Mouse (Mus musculus): ENCODE results near the gene Zfp410. TPM values are rescaled to one million over a fixed set of nuclear protein-coding genes. Genes with fewer than 3 reads are reported as not detected.

Gene Zfp410
- polyA plus RNA-seq, 1 experiment from 2014 or later = 64.7 TPM

DNA sequence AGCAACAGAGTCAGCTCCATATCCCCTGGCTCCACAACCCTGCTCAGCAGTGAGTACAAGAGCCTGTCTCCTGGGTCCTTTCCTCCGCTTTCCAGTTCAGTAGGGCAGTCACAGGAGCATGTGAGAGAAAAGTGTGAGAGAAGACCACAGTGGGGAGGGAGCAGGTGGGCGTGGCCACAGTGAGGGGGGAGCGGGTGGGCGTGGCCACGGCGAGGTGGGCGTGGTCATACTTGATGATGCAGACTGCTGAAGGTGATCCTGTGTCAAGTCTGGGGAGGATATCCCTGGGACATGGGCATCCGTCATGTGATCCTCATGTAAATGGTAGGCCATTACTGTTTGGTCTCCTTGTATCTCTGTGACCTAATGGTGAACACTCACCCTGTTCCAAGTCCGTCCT lies 50.3 kb downstream of the Zfp410 start:
- Histone ChIP-seq H3K9me3 (ENCODE audit: control insufficient read depth, low read length) (no peaks in the 10 kb centered on the region), H3K27ac (replicated peaks; ENCODE audit: low read depth, low read length) (no peak overlapping the region), H3K36me3 (ENCODE audit: control insufficient read depth, insufficient read depth, low read length) (peaks cover 51% of the 10 kb centered on the region), H3K27me3 (replicated peaks; ENCODE audit: control insufficient read depth, insufficient read depth, low read length) (no peaks in the 10 kb centered on the region), H3K9ac (ENCODE audit: low read depth, low read length) (no peak overlapping the region), H3K4me2 (ENCODE audit: low read depth, low read length) (no peak overlapping the region), H3K4me1 (ENCODE audit: control insufficient read depth, insufficient read depth, low read length) (peaks cover 7% of the 10 kb centered on the region), H3K4me3 (ENCODE audit: low read depth, low read length) (no peak overlapping the region)
- ATAC-seq (ENCODE audit: low read depth) = no peak
- no peak for DNase-seq (ENCODE audit: low spot score)
- WGBS = 66% methylated on average over 9 of the region's 9 CpGs

GRCm38 (mm10) chr12:84371647-84372046 lies 55.0 kb downstream of the Zfp410 start:
- no peaks in the 10 kb centered on the region for H3K4me1 ChIP-seq (ENCODE audit: control insufficient read depth, insufficient read depth, low read length)
- no peak for DNase-seq (ENCODE audit: low spot score)
- H3K36me3 ChIP-seq (ENCODE audit: control insufficient read depth, insufficient read depth, low read length) = peaks cover 83% of the 10 kb centered on the region
- ATAC-seq (ENCODE audit: low read depth) = no peak
- no peak overlapping the region for H3K9ac ChIP-seq (ENCODE audit: low read depth, low read length)
- H3K9me3 ChIP-seq (ENCODE audit: control insufficient read depth, low read length) = no peaks in the 10 kb centered on the region
- H3K27me3 ChIP-seq (replicated peaks; ENCODE audit: control insufficient read depth, insufficient read depth, low read length) = no peaks in the 10 kb centered on the region
- no peak overlapping the region for H3K27ac ChIP-seq (replicated peaks; ENCODE audit: low read depth, low read length)
- no peak overlapping the region for H3K4me3 ChIP-seq (ENCODE audit: low read depth, low read length)
- H3K4me2 ChIP-seq (ENCODE audit: low read depth, low read length) = no peak overlapping the region
- 95% methylated on average over 5 of the region's 5 CpGs for WGBS

DNA sequence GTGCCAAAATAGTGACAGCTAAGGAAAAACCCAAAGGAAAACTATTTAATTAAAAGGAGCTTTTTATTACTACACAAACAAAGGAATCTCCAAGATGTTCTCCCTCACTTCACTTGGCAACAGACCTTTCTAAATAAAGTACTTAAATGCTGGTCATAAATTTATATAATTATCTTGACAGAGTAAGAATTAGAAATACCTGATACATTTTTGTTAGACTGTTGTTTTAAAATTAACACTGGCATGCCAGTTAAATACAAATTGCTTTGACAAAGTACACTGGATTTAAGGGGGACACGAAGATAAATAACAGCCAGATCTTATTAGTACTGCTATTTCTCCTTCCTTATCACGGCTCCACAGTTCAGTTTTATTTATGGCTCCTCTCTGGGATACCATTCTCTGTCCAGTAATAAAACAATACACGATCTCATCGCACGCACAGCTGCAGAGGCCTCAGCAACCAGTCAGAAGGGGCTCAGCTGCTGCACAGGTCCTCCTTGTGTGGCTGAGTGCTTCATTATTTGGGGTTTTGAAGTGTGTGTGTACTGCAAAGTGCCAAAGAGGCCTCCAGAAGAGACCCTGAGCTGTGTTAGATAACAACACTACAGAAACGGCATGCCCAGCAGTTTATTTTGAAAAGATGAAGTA lies 57.3 kb downstream of the Zfp410 start:
- H3K9me3 ChIP-seq (ENCODE audit: control insufficient read depth, low read length) = no peaks in the 10 kb centered on the region
- WGBS = 83% methylated on average over 6 of the region's 6 CpGs
- H3K27me3 ChIP-seq (replicated peaks; ENCODE audit: control insufficient read depth, insufficient read depth, low read length) = no peaks in the 10 kb centered on the region
- no peak overlapping the region for H3K4me2 ChIP-seq (ENCODE audit: low read depth, low read length)
- peaks cover 67% of the 10 kb centered on the region for H3K36me3 ChIP-seq (ENCODE audit: control insufficient read depth, insufficient read depth, low read length)
- no peaks in the 10 kb centered on the region for H3K4me1 ChIP-seq (ENCODE audit: control insufficient read depth, insufficient read depth, low read length)
- ATAC-seq (ENCODE audit: low read depth) = no peak
- no peak overlapping the region for H3K27ac ChIP-seq (replicated peaks; ENCODE audit: low read depth, low read length)
- H3K9ac ChIP-seq (ENCODE audit: low read depth, low read length) = no peak overlapping the region
- no peak overlapping the region for H3K4me3 ChIP-seq (ENCODE audit: low read depth, low read length)
- no peak for DNase-seq (ENCODE audit: low spot score)

DNA sequence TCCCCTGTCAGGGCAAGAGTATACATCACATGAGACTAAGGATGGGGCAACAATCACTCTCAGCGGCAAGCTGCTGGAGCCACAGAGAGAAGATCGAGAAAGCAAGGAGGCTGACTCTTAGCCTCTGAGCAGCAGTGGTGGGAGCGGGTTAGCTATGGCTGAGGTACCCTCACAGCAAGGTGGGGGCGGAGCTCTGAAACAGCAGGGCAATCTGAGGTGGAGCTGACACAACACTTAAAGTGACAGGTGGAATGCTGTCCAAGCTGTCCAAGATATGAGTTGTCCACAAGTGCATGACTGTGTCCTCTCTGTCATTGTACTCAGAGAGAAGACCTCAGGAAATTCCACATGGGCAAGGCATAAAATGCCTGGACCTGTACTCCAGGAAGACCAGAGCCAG lies 65.7 kb downstream of the Zfp410 start:
- ATAC-seq (ENCODE audit: low read depth) (no peak), DNase-seq (ENCODE audit: low spot score) (no peak)
- no peak overlapping the region for H3K4me3 ChIP-seq (ENCODE audit: low read depth, low read length)
- H3K4me1 ChIP-seq (ENCODE audit: control insufficient read depth, insufficient read depth, low read length) = no peaks in the 10 kb centered on the region
- no peak overlapping the region for H3K4me2 ChIP-seq (ENCODE audit: low read depth, low read length)
- WGBS = 83% methylated on average over 4 of the region's 4 CpGs
- H3K27me3 ChIP-seq (replicated peaks; ENCODE audit: control insufficient read depth, insufficient read depth, low read length) = no peaks in the 10 kb centered on the region
- no peak overlapping the region for H3K9ac ChIP-seq (ENCODE audit: low read depth, low read length)
- peaks cover 16% of the 10 kb centered on the region for H3K36me3 ChIP-seq (ENCODE audit: control insufficient read depth, insufficient read depth, low read length)
- H3K27ac ChIP-seq (replicated peaks; ENCODE audit: low read depth, low read length) = no peak overlapping the region
- no peaks in the 10 kb centered on the region for H3K9me3 ChIP-seq (ENCODE audit: control insufficient read depth, low read length)

GRCm38 (mm10) chr12:84384644-84385081 lies 68.0 kb downstream of the Zfp410 start:
- Histone ChIP-seq H3K27ac (replicated peaks; ENCODE audit: low read depth, low read length) (no peak overlapping the region), H3K27me3 (replicated peaks; ENCODE audit: control insufficient read depth, insufficient read depth, low read length) (no peaks in the 10 kb centered on the region), H3K4me1 (ENCODE audit: control insufficient read depth, insufficient read depth, low read length) (no peaks in the 10 kb centered on the region), H3K9ac (ENCODE audit: low read depth, low read length) (no peak overlapping the region), H3K4me3 (ENCODE audit: low read depth, low read length) (no peak overlapping the region), H3K36me3 (ENCODE audit: control insufficient read depth, insufficient read depth, low read length) (peaks cover 15% of the 10 kb centered on the region), H3K9me3 (ENCODE audit: control insufficient read depth, low read length) (no peaks in the 10 kb centered on the region), H3K4me2 (ENCODE audit: low read depth, low read length) (no peak overlapping the region)
- DNase-seq (ENCODE audit: low spot score) (peak; percentile 30), ATAC-seq (ENCODE audit: low read depth) (no peak)
- WGBS = 81% methylated on average over 5 of the region's 5 CpGs

GRCm38 (mm10) chr12:84385408-84385807 lies 68.8 kb downstream of the Zfp410 start:
- Histone ChIP-seq H3K4me2 (ENCODE audit: low read depth, low read length) (no peak overlapping the region), H3K36me3 (ENCODE audit: control insufficient read depth, insufficient read depth, low read length) (peaks cover 15% of the 10 kb centered on the region), H3K9me3 (ENCODE audit: control insufficient read depth, low read length) (no peaks in the 10 kb centered on the region), H3K27me3 (replicated peaks; ENCODE audit: control insufficient read depth, insufficient read depth, low read length) (no peaks in the 10 kb centered on the region), H3K4me3 (ENCODE audit: low read depth, low read length) (no peak overlapping the region), H3K27ac (replicated peaks; ENCODE audit: low read depth, low read length) (no peak overlapping the region), H3K9ac (ENCODE audit: low read depth, low read length) (no peak overlapping the region), H3K4me1 (ENCODE audit: control insufficient read depth, insufficient read depth, low read length) (no peaks in the 10 kb centered on the region)
- WGBS = 88% methylated on average over 4 of the region's 4 CpGs
- no peak for DNase-seq (ENCODE audit: low spot score)
- ATAC-seq (ENCODE audit: low read depth) = no peak

- no peaks in the 10 kb centered on the region for H3K27me3 ChIP-seq (replicated peaks; ENCODE audit: control insufficient read depth, insufficient read depth, low read length)
- H3K27ac ChIP-seq (replicated peaks; ENCODE audit: low read depth, low read length) = no peak overlapping the region
- no peaks in the 10 kb centered on the region for H3K9me3 ChIP-seq (ENCODE audit: control insufficient read depth, low read length)
- H3K9ac ChIP-seq (ENCODE audit: low read depth, low read length) = no peak overlapping the region
- H3K4me2 ChIP-seq (ENCODE audit: low read depth, low read length) = no peak overlapping the region
- ATAC-seq (ENCODE audit: low read depth) = no peak
- H3K4me1 ChIP-seq (ENCODE audit: control insufficient read depth, insufficient read depth, low read length) = no peaks in the 10 kb centered on the region
- H3K4me3 ChIP-seq (ENCODE audit: low read depth, low read length) = no peak overlapping the region
- DNase-seq (ENCODE audit: low spot score) = no peak
- peaks cover 11% of the 10 kb centered on the region; the same call in 1 of the 2 replicates for H3K36me3 ChIP-seq (ENCODE audit: control insufficient read depth, insufficient read depth, low read length)
- 88% methylated on average over 8 of the region's 8 CpGs for WGBS
These were observed 71.4 kb downstream of the Zfp410 start for GRCm38 (mm10) chr12:84388097-84388496.

DNA sequence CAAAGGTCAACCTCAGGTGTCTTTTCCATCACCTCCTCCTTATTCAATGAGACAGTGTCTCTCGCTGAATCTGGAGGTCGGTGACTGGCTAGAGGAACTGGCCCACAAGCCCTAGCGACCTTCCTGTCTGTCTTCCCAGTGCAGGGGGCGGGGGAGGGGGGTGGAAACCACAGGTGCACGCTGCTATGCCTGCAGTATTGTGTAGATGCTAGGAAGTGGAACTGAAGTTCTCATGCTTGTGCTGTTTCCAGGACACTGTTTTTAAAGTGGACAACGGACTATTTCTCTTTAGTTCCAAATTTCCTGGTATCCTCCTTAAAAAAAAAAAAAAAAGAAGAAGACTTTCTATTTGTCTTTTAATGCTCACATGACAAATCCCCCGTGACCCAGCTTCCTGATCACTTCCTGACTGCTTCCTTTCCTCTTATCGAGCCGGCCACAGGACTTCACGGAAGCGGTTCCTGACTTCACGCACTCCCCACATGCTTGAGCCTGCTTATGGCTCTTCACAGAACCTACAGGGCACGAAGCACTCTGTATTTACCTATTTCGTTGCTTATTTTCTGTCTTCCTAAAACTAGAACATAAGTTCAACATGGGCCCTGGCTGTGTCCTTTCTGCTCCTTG lies 72.2 kb downstream of the Zfp410 start:
- Histone ChIP-seq H3K9me3 (ENCODE audit: control insufficient read depth, low read length) (no peaks in the 10 kb centered on the region), H3K4me2 (ENCODE audit: low read depth, low read length) (no peak overlapping the region), H3K9ac (ENCODE audit: low read depth, low read length) (no peak overlapping the region), H3K36me3 (ENCODE audit: control insufficient read depth, insufficient read depth, low read length) (peaks cover 11% of the 10 kb centered on the region; the same call in 1 of the 2 replicates), H3K27ac (replicated peaks; ENCODE audit: low read depth, low read length) (no peak overlapping the region), H3K4me3 (ENCODE audit: low read depth, low read length) (no peak overlapping the region), H3K4me1 (ENCODE audit: control insufficient read depth, insufficient read depth, low read length) (no peaks in the 10 kb centered on the region), H3K27me3 (replicated peaks; ENCODE audit: control insufficient read depth, insufficient read depth, low read length) (no peaks in the 10 kb centered on the region)
- ATAC-seq (ENCODE audit: low read depth) (no peak), DNase-seq (ENCODE audit: low spot score) (no peak)
- WGBS = 66% methylated on average over 14 of the region's 14 CpGs

DNA sequence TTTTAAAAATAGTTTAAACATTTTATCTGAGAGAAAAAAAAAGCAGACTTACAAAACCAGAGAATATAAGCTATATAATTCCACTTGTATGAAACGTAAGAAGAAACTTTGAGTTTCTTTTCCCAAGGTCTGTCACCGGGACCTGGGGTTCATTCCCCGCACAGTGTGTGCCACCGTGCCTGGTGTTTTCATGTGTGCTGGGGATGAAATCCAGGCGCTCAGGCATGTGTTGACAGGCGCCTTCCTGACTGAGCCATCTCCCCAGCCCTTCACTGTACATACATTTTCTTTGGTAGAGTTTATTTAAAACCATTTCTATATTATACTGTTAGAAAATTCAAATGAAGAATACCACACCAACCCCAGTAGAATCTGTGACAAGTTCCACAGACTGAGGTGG lies 73.7 kb downstream of the Zfp410 start:
- H3K9me3 ChIP-seq (ENCODE audit: control insufficient read depth, low read length) = no peaks in the 10 kb centered on the region
- 71% methylated on average over 6 of the region's 6 CpGs for WGBS
- H3K4me2 ChIP-seq (ENCODE audit: low read depth, low read length) = no peak overlapping the region
- ATAC-seq (ENCODE audit: low read depth) = no peak
- DNase-seq (ENCODE audit: low spot score) = no peak
- H3K27ac ChIP-seq (replicated peaks; ENCODE audit: low read depth, low read length) = no peak overlapping the region
- no peak overlapping the region for H3K9ac ChIP-seq (ENCODE audit: low read depth, low read length)
- 0 out of 2 replicates have a peak, but pooled peaks cover 5% of the 10 kb centered on the region for H3K36me3 ChIP-seq (ENCODE audit: control insufficient read depth, insufficient read depth, low read length)
- no peak overlapping the region for H3K4me3 ChIP-seq (ENCODE audit: low read depth, low read length)
- no peaks in the 10 kb centered on the region for H3K27me3 ChIP-seq (replicated peaks; ENCODE audit: control insufficient read depth, insufficient read depth, low read length)
- H3K4me1 ChIP-seq (ENCODE audit: control insufficient read depth, insufficient read depth, low read length) = no peaks in the 10 kb centered on the region

All from embryonic facial prominence, embryonic 14.5 days (tissue).